7 mouse cellular contexts compared by ENCODE assay signal in the genomic region with DNA sequence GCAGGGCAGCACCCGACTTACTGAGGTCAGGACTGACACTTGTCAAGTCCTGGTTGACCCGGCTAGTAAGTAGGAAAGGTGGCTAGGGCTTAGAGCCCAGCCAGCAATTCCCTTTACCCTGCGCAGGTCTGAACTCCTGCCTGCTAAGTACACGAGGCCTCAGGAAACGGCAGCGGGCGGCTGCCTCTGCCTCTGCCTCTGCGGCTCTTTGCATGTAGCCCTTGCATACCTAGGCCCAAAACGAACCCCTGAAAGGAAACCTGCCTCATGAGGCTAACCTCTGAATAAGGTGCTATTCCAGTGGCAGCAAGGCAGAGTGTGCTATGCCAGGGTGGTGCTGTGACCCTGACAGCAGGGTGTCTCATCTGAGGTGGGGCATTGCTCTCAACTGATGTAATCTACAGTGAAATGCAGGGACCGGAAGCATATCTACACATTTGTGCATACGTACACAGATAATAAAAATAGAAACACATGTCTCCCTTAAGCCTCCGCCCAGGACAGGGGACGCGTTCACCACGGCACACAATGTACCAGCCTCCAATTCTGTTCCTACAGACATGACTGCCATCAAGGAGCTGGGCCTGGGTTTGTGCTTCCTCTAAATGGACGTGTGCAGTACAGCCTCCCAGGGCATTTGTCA. TPM values are rescaled to one million over a fixed set of nuclear protein-coding genes. Genes with fewer than 3 reads are reported as not detected.
A peak's percentile ranks its signal among the peaks of the same experiment; 100 is the strongest.
DNase-seq lines count a peak whose midpoint lies in the region; ATAC-seq and TF ChIP-seq lines count a peak whose summit lies in the region.

No protein-coding gene starts in this region.

- no peak for TF ChIP-seq CTCF in forebrain, postnatal 0 days (IDR thresholded peaks at IDR 0.05; ENCODE audit: low read depth)

- peaks cover 64% of the 10 kb centered on the region for H3K4me1 ChIP-seq in lung, embryonic 15.5 days
- H3K4me1 ChIP-seq in forebrain, postnatal 0 days (ENCODE audit: insufficient read depth) = peaks cover 30% of the 10 kb centered on the region
- peaks cover 66% of the 10 kb centered on the region for H3K4me1 ChIP-seq in liver, embryonic 15.5 days (replicated peaks)
- peaks cover 43% of the 10 kb centered on the region for H3K4me1 ChIP-seq in stomach, embryonic 14.5 days (ENCODE audit: control insufficient read depth, insufficient read depth, low read length)

- no peak overlapping the region for H3K9ac ChIP-seq in lung, embryonic 15.5 days
- peak overlapping the region; percentile 44 for H3K9ac ChIP-seq in forebrain, postnatal 0 days
- H3K9ac ChIP-seq in liver, embryonic 15.5 days = no peak overlapping the region
- no peak overlapping the region for H3K9ac ChIP-seq in stomach, embryonic 14.5 days (replicated peaks; ENCODE audit: low read depth, low read length)

- 0 out of 2 replicates have a peak overlapping the region, but pooled peaks have one; percentile 5 for H3K4me2 ChIP-seq in lung, embryonic 15.5 days
- no peak overlapping the region for H3K4me2 ChIP-seq in forebrain, postnatal 0 days (ENCODE audit: low read depth)
- no peak overlapping the region; the same call in 1 of the 2 replicates for H3K4me2 ChIP-seq in liver, embryonic 15.5 days
- H3K4me2 ChIP-seq in stomach, embryonic 14.5 days (replicated peaks; ENCODE audit: low read depth, low read length) = no peak overlapping the region

- peak overlapping the region; percentile 45 for H3K27ac ChIP-seq in lung, embryonic 15.5 days
- peak overlapping the region; percentile 82 for H3K27ac ChIP-seq in forebrain, postnatal 0 days (ENCODE audit: low read depth, low read length)
- peak overlapping the region; percentile 19; the same call in 1 of the 2 replicates for H3K27ac ChIP-seq in liver, embryonic 15.5 days (replicated peaks)
- H3K27ac ChIP-seq in stomach, embryonic 14.5 days (ENCODE audit: low read length) = peak overlapping the region; percentile 52; the same call in 1 of the 2 replicates

- WGBS in lung, embryonic 15.5 days = 37% methylated on average over 16 of the region's 16 CpGs
- 49% methylated on average over 16 of the region's 16 CpGs for WGBS in forebrain, postnatal 0 days
- WGBS in liver, embryonic 15.5 days (ENCODE audit: insufficient replicate concordance) = 18% methylated on average over 16 of the region's 16 CpGs
- 40% methylated on average over 16 of the region's 16 CpGs for WGBS in stomach, embryonic 14.5 days

- peaks cover 34% of the 10 kb centered on the region for H3K36me3 ChIP-seq in lung, embryonic 15.5 days
- peaks cover 34% of the 10 kb centered on the region for H3K36me3 ChIP-seq in forebrain, postnatal 0 days (ENCODE audit: insufficient read depth)
- peaks cover 30% of the 10 kb centered on the region for H3K36me3 ChIP-seq in liver, embryonic 15.5 days (replicated peaks)
- H3K36me3 ChIP-seq in stomach, embryonic 14.5 days (ENCODE audit: control insufficient read depth, insufficient read depth, low read length) = peaks cover 30% of the 10 kb centered on the region

- H3K9me3 ChIP-seq in lung, embryonic 15.5 days = no peaks in the 10 kb centered on the region
- no peaks in the 10 kb centered on the region for H3K9me3 ChIP-seq in forebrain, postnatal 0 days (ENCODE audit: low read length)
- no peaks in the 10 kb centered on the region for H3K9me3 ChIP-seq in liver, embryonic 15.5 days (replicated peaks)
- no peaks in the 10 kb centered on the region for H3K9me3 ChIP-seq in stomach, embryonic 14.5 days (ENCODE audit: control insufficient read depth, low read depth, low read length)

- no peak for ATAC-seq in lung, embryonic 15.5 days (ENCODE audit: borderline replicate concordance, extremely low read depth, low FRiP score, low TSS enrichment)
- ATAC-seq in forebrain, postnatal 0 days = no peak
- ATAC-seq in liver, embryonic 15.5 days (ENCODE audit: insufficient read depth) = peak; percentile 34
- ATAC-seq in stomach, embryonic 14.5 days (ENCODE audit: insufficient number of reproducible peaks, insufficient read depth, low FRiP score, low read depth) = no peak

- H3K4me3 ChIP-seq in lung, embryonic 15.5 days = no peak overlapping the region
- H3K4me3 ChIP-seq in forebrain, postnatal 0 days (ENCODE audit: low read depth, low read length) = no peak overlapping the region
- H3K4me3 ChIP-seq in liver, embryonic 15.5 days (replicated peaks) = no peak overlapping the region
- H3K4me3 ChIP-seq in stomach, embryonic 14.5 days (ENCODE audit: low read depth, low read length) = no peak overlapping the region

- no peaks in the 10 kb centered on the region for H3K27me3 ChIP-seq in lung, embryonic 15.5 days
- no peaks in the 10 kb centered on the region for H3K27me3 ChIP-seq in forebrain, postnatal 0 days (ENCODE audit: insufficient read depth, low read length)
- no peaks in the 10 kb centered on the region for H3K27me3 ChIP-seq in liver, embryonic 15.5 days
- H3K27me3 ChIP-seq in stomach, embryonic 14.5 days (ENCODE audit: control insufficient read depth, insufficient read depth, low read length) = no peaks in the 10 kb centered on the region

- no peak for DNase-seq in lung, adult 18-20 months
- no peak for DNase-seq in forebrain, postnatal 0 days
- DNase-seq in urinary bladder, postnatal 36 days (ENCODE audit: low spot score in 2 of 2) = no peak
- no peak for DNase-seq in thymus, postnatal 14 days

RNA-seq across cellular contexts. Expression of a gene that starts 8.5 kb away (rescaled TPM):
- polyA plus RNA-seq in lung, embryonic 15.5 days (2015; fragmentation: Nextera tagmentation; extraction: Ambion mirVana) = 75.7 and 77.3 TPM in 2 replicates
- total RNA-seq in forebrain, postnatal 0 days (2014; rRNA removed) = 78.8 and 80.9 TPM in 2 replicates
- 68.6 and 84.5 TPM in 2 replicates for polyA plus RNA-seq in forebrain, postnatal 0 days (2015; fragmentation: Nextera tagmentation; extraction: Ambion mirVana)
- polyA plus RNA-seq in liver, embryonic 15.5 days (2015; fragmentation: Nextera tagmentation; extraction: Ambion mirVana) = 16.6 and 17.1 TPM in 2 replicates
- 66.4 and 77.8 TPM in 2 replicates for polyA plus RNA-seq in stomach, embryonic 14.5 days (2014; fragmentation: Nextera tagmentation; extraction: Ambion mirVana)

RNA-seq across cellular contexts. Expression of a gene that starts 30.1 kb away (rescaled TPM):
- polyA plus RNA-seq in lung, embryonic 15.5 days (2015; fragmentation: Nextera tagmentation; extraction: Ambion mirVana) = 48.0 and 48.7 TPM in 2 replicates
- 66.9 and 85.8 TPM in 2 replicates for total RNA-seq in forebrain, postnatal 0 days (2014; rRNA removed)
- polyA plus RNA-seq in forebrain, postnatal 0 days (2015; fragmentation: Nextera tagmentation; extraction: Ambion mirVana) = 62.7 and 65.8 TPM in 2 replicates
- 39.1 and 47.7 TPM in 2 replicates for polyA plus RNA-seq in liver, embryonic 15.5 days (2015; fragmentation: Nextera tagmentation; extraction: Ambion mirVana)
- polyA plus RNA-seq in stomach, embryonic 14.5 days (2014; fragmentation: Nextera tagmentation; extraction: Ambion mirVana) = 42.5 and 43.5 TPM in 2 replicates

RNA-seq across cellular contexts. Expression of a gene that starts 50.8 kb away (rescaled TPM):
- polyA plus RNA-seq in lung, embryonic 15.5 days (2015; fragmentation: Nextera tagmentation; extraction: Ambion mirVana) = 1.1 and 2.2 TPM in 2 replicates
- 3.2 and 14.4 TPM in 2 replicates for total RNA-seq in forebrain, postnatal 0 days (2014; rRNA removed)
- polyA plus RNA-seq in forebrain, postnatal 0 days (2015; fragmentation: Nextera tagmentation; extraction: Ambion mirVana) = 2.1 and 3.3 TPM in 2 replicates
- 0.06 TPM in 1 of 2 replicates, not detected in the other for polyA plus RNA-seq in liver, embryonic 15.5 days (2015; fragmentation: Nextera tagmentation; extraction: Ambion mirVana)
- polyA plus RNA-seq in stomach, embryonic 14.5 days (2014; fragmentation: Nextera tagmentation; extraction: Ambion mirVana) = 0.23 and 1.7 TPM in 2 replicates

Comparison
In these comparisons a context has a peak if more than half of its experiments do, and no peak if none do; other contexts are left out.
1. H3K27ac ChIP-seq: peak in every context shown above with its lines; median percentile 82 in forebrain, postnatal 0 days; 52 in stomach, embryonic 14.5 days; 45 in lung, embryonic 15.5 days; 19 in liver, embryonic 15.5 days.